19 mouse cellular contexts compared by ENCODE assay signal in the genomic region with DNA sequence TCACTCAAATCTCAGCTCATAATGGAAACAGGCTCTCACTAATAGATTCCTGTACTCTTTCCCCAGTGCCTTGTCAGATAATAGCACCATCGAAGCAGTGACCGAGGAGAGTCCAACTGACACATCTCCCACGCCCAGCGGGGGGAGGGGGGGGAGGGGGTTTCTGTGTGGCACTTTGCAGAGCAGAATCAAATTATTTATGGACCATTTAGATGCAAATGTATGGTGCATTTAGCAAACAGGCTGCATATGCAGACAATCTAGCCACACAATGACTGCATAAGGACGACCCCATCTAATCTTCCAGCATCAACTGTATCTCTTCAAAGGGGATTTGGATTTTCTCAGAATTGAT. TPM values are rescaled to one million over a fixed set of nuclear protein-coding genes. Genes with fewer than 3 reads are reported as not detected.
DNase-seq lines count a peak whose midpoint lies in the region; ATAC-seq lines count a peak whose summit lies in the region.
"Had no signal": no experiment of that assay in that cellular context is flagged by ENCODE, and none has a peak within 500 bp of the region (broad histone marks: within the 10 kb centered on the region; RNA-seq: fewer than 3 reads in every experiment).

No protein-coding gene starts in this region.

- H3K4me1 ChIP-seq in embryonic facial prominence, embryonic 11.5 days (ENCODE audit: control insufficient read depth, insufficient read depth, low read length), result peaks cover 5% of the 10 kb centered on the region; the same call in 1 of the 2 replicates
- H3K4me1 ChIP-seq in hindbrain, embryonic 13.5 days (replicated peaks), result peaks cover 46% of the 10 kb centered on the region
- H3K4me1 ChIP-seq: lung, embryonic 15.5 days had no signal

- no peak overlapping the region for H3K27ac ChIP-seq in embryonic facial prominence, embryonic 11.5 days (replicated peaks; ENCODE audit: low read depth, low read length)
- peak overlapping the region; percentile 82 for H3K27ac ChIP-seq in hindbrain, embryonic 13.5 days
- H3K27ac ChIP-seq: limb, embryonic 13.5 days; lung, embryonic 15.5 days had no signal

- ATAC-seq in cerebellum, adult (ENCODE audit: insufficient number of reproducible peaks, low FRiP score, low TSS enrichment), result 0 out of 2 replicates have a peak, but pooled peaks have one; percentile 26
- ATAC-seq in embryonic facial prominence, embryonic 11.5 days (replicated peaks; ENCODE audit: insufficient number of reproducible peaks, low FRiP score, low TSS enrichment, low read depth), result peak; percentile 59
- peak; percentile 81 for ATAC-seq in hindbrain, embryonic 13.5 days (ENCODE audit: low FRiP score)

- no peak for DNase-seq in cerebellum, adult 9-11 months
- peak; percentile 42 for DNase-seq in embryonic facial prominence, embryonic 11.5 days (ENCODE audit: low spot score)
- peak; percentile 68 for DNase-seq in neural tube, embryonic 10.5 days (ENCODE audit: extremely low spot score, low spot score)
- no peak for DNase-seq in gastrocnemius, postnatal 14 days
- no peak for DNase-seq in testis, postnatal 14 days (ENCODE audit: low spot score)
- no peak for DNase-seq in Muller cell, postnatal 12 days (ENCODE audit: inconsistent ontology term)
- DNase-seq: cerebellum, adult 18-20 months; heart, postnatal 36 days; thymus, postnatal 25 days had no signal

- no peak overlapping the region for H3K4me2 ChIP-seq in embryonic facial prominence, embryonic 11.5 days (ENCODE audit: low read depth, low read length)
- peak overlapping the region; percentile 22 for H3K4me2 ChIP-seq in hindbrain, embryonic 13.5 days
- H3K4me2 ChIP-seq: limb, embryonic 13.5 days; lung, embryonic 15.5 days had no signal

- no peak overlapping the region for H3K4me3 ChIP-seq in embryonic facial prominence, embryonic 11.5 days (ENCODE audit: low read depth, low read length)
- H3K4me3 ChIP-seq in hindbrain, embryonic 13.5 days, result no peak overlapping the region
- H3K4me3 ChIP-seq: erythroblast, embryonic 14.5 days; limb, embryonic 13.5 days; lung, embryonic 15.5 days; myocyte had no signal

- no peak overlapping the region for H3K9ac ChIP-seq in embryonic facial prominence, embryonic 11.5 days (replicated peaks; ENCODE audit: low read length)
- no peak overlapping the region for H3K9ac ChIP-seq in hindbrain, embryonic 13.5 days
- H3K9ac ChIP-seq: limb, embryonic 13.5 days; lung, embryonic 15.5 days had no signal

- H3K36me3 ChIP-seq in embryonic facial prominence, embryonic 11.5 days (replicated peaks; ENCODE audit: control insufficient read depth, insufficient read depth, low read depth, low read length), result no peaks in the 10 kb centered on the region
- H3K36me3 ChIP-seq in hindbrain, embryonic 13.5 days, result no peaks in the 10 kb centered on the region
- H3K36me3 ChIP-seq: G1E; limb, embryonic 13.5 days; lung, embryonic 15.5 days had no signal

- no peaks in the 10 kb centered on the region for H3K9me3 ChIP-seq in embryonic facial prominence, embryonic 11.5 days (replicated peaks; ENCODE audit: control insufficient read depth, low read length)
- no peaks in the 10 kb centered on the region for H3K9me3 ChIP-seq in hindbrain, embryonic 13.5 days
- H3K9me3 ChIP-seq: G1E; limb, embryonic 13.5 days; lung, embryonic 15.5 days had no signal

- 3% methylated on average over 5 of the region's 5 CpGs for WGBS in embryonic facial prominence, embryonic 11.5 days
- 5% methylated on average over 5 of the region's 5 CpGs for WGBS in hindbrain, embryonic 13.5 days

- no peaks in the 10 kb centered on the region for H3K27me3 ChIP-seq in embryonic facial prominence, embryonic 11.5 days (ENCODE audit: control insufficient read depth, insufficient read depth, low read length)
- H3K27me3 ChIP-seq in hindbrain, embryonic 13.5 days, result no peaks in the 10 kb centered on the region
- H3K27me3 ChIP-seq: limb, embryonic 13.5 days; lung, embryonic 15.5 days had no signal

- intact Hi-C loops in gastrocnemius, postnatal 14 days (cut with DNase I; ENCODE audit: low total_unique reads), result no loop called here

RNA-seq across cellular contexts. Expression of gene Spert, which starts 51.9 kb away (rescaled TPM):
- polyA plus RNA-seq in embryonic facial prominence, embryonic 11.5 days (2014; fragmentation: Nextera tagmentation; extraction: Ambion mirVana), result not detected in 2 replicates
- not detected in 2 replicates for polyA plus RNA-seq in hindbrain, embryonic 13.5 days (2015; fragmentation: Nextera tagmentation; extraction: Ambion mirVana)
- total RNA-seq in gastrocnemius, postnatal 14 days (2021), result not detected
- total RNA-seq: adrenal gland, adult 18-20 months; gastrocnemius, postnatal 4 days; heart, postnatal 36 days had no signal
- polyA plus RNA-seq: G1E; limb, embryonic 13.5 days; lung, embryonic 15.5 days; myocyte; small intestine, adult 2 months had no signal

Comparison
In these comparisons a context has a peak if more than half of its experiments do, and no peak if none do; other contexts are left out.
1. ATAC-seq: peak in every context shown above with its lines; median percentile 81 in hindbrain, embryonic 13.5 days; 59 in embryonic facial prominence, embryonic 11.5 days; 26 in cerebellum, adult.
2. DNase-seq: peak in embryonic facial prominence, embryonic 11.5 days (single experiment) and neural tube, embryonic 10.5 days (single experiment); none in cerebellum, adult 9-11 months (single experiment), gastrocnemius, postnatal 14 days (single experiment), testis, postnatal 14 days (single experiment) and Muller cell, postnatal 12 days (single experiment).